Mouse (Mus musculus) liver, adult 2 months (tissue): Measurements from ENCODE around the gene Arsg.

Experiments
- CTCF ChIP-seq: fragments of 200-500 bp; IDR thresholded peaks from 2 replicates; pipeline ENCODE4 v1.5.1; 2011; ENCODE audit warnings: low read depth, low read length, control low read depth
- POLR2A ChIP-seq: fragments of 200-500 bp; IDR thresholded peaks from 2 replicates; pipeline ENCODE4 v1.6.1; 2011; ENCODE audit warnings: low read length, control low read depth; ENCODE audit not compliant: insufficient read depth; ENCODE audit errors: extremely low read depth

GRCm38 (mm10) chr11:109427353-109427752, 45.8 kb upstream of the Arsg start:
- TF ChIP-seq POLR2A (no peak), CTCF (no peak)
